Mouse (Mus musculus) lung, adult 2 months (tissue): ENCODE results near the gene Orm2.

ENCODE experiments used
- CTCF ChIP-seq: fragments of 200-500 bp; IDR thresholded peaks from 2 replicates; pipeline ENCODE4 v1.5.1; 2011; ENCODE audit warnings: mild to moderate bottlenecking, low read length, control low read depth; ENCODE audit not compliant: insufficient read depth
- POLR2A ChIP-seq: fragments of 200-500 bp; IDR thresholded peaks from 2 replicates; pipeline ENCODE4 v1.6.1; 2011; ENCODE audit warnings: low read depth, mild to moderate bottlenecking, control low read depth, low read length, borderline replicate concordance; ENCODE audit errors: extremely low read depth

DNA sequence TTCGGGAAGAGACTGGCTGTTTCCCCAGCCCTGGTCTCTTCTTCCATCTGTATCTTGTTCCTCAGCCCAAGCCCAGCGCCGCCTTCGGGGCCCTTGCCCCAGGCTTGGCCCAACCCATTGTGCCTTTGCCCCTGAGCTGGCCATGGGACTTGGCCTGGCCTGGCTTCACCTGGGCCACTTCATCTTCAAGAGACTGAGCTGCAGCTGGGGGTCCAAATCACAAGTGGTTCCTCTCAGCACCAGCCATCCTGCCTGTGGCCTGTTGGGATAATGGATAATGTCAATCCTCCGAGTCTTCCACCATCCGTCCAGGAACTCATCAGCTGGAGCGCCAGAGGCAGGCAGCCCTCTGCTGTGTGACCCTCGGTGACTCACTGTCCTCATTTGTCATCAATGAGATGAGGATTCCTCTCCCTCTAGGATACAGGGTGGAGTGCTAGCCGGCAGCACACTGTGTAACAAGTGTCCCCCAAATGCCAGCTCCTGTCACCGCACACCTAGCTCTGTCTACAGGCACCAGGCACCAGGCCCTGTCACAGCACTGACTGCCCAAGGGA is 35.8 kb downstream of the Orm2 start:
- TF ChIP-seq CTCF (no peak), POLR2A (no peak)
